Mouse (Mus musculus): Measurements from ENCODE around the gene Kcp. TPM values are rescaled to one million over a fixed set of nuclear protein-coding genes. Genes with fewer than 3 reads are reported as not detected.
A peak's percentile ranks its signal among the peaks of the same experiment; 100 is the strongest.

Gene Kcp
- polyA plus RNA-seq, 1 experiment from 2014 or later, result 25.8 TPM

DNA sequence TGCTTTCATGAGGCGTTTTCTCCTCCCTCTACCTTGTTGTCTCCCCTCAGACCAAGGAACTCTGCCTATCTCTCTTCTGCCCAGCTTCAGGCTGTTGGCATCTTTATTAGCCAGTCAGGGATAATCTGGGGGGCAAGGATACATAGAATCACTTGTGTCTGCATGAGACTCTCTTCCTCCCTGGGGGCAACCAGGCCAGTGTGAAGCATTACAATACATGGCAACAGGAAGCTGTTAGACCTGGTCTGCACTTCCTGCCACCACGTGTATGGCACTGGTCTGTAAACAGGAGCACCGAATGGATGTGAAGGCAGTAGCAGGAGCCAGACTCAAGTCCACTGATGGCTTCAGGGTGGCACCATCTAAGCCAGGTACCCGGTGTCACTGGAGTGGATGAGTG is 22.3 kb upstream of the Kcp start:
- no peak for ATAC-seq (ENCODE audit: insufficient number of reproducible peaks, low FRiP score, low TSS enrichment, low read depth)
- peaks cover 33% of the 10 kb centered on the region for H3K4me1 ChIP-seq
- peaks cover 52% of the 10 kb centered on the region for H3K27me3 ChIP-seq
- H3K27ac ChIP-seq, result no peak overlapping the region
- no peak overlapping the region for H3K4me3 ChIP-seq
- H3K36me3 ChIP-seq, result no peaks in the 10 kb centered on the region
- no peak overlapping the region for H3K9ac ChIP-seq
- no peak overlapping the region for H3K4me2 ChIP-seq
- H3K9me3 ChIP-seq, result no peaks in the 10 kb centered on the region
- WGBS, result 49% methylated on average over 4 of the region's 4 CpGs

DNA sequence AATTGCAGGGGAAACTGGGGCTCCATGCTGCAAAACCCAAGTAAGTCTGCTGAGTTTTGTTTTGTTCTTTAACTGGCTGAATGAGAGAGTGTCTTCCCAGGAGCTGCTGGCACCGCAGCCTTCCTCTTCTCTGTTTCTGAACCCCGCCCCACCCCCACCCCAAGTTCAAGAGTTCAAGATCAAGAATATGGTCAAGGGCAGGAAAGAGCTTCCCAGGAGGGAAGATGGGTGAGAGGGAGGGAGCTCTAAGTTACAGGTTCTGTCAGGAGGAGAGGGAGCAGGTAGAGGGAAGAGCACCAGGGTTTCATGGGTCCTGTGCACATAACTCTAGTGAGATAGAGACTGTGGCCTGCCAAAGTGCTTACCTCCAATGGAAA is 21.7 kb upstream of the Kcp start:
- H3K36me3 ChIP-seq, result no peaks in the 10 kb centered on the region
- no peak overlapping the region for H3K27ac ChIP-seq
- no peaks in the 10 kb centered on the region for H3K9me3 ChIP-seq
- no peak for ATAC-seq (ENCODE audit: insufficient number of reproducible peaks, low FRiP score, low TSS enrichment, low read depth)
- 25% methylated on average over 2 of the region's 2 CpGs for WGBS
- H3K9ac ChIP-seq, result no peak overlapping the region
- no peak overlapping the region for H3K4me3 ChIP-seq
- no peak overlapping the region for H3K4me2 ChIP-seq
- H3K27me3 ChIP-seq, result peaks cover 52% of the 10 kb centered on the region
- H3K4me1 ChIP-seq, result peaks cover 33% of the 10 kb centered on the region

DNA sequence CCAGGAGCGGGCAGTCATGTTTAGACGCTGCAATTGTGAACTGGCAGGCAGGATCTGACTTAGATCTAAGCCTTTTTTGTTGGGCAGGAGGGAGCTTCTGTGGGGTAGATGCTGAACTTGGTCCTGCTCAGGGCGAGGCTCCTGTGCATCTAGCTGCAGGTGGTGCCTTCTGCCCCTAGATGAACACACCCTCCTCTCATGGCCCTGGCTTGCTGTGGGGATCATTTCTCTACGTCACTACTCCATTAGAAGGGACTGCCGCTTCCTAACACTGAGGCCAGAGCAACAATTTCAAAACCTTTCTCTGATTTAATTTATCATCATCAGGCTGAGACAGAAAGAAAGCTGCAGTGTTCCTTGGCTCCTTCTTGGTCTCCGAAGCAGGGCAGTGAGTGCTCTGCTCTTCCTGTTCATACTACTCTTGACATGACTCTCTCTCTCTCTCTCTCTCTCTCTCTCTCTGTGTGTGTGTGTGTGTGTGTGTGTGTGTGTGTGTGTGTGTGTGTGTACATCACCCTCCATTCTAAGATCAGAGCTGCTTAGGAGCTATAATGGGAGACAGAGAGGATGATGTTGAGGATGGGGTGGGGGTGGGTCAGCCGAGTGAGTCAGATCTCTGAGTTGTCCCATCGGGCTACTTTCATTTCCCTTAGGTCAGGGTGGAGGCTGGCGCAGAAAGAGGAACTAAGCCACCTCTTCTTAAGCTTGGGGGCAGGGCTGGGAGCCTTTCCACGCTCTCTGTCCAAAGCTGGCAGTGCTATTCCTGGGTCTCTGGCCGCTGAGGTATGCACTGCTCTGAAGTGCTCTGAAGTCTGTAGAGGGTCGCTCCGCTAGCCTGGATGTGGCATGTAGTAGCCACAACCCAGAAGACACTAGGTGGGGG is 21.1 kb upstream of the Kcp start:
- no peak for ATAC-seq (ENCODE audit: insufficient number of reproducible peaks, low FRiP score, low TSS enrichment, low read depth)
- WGBS, result 26% methylated on average over 13 of the region's 13 CpGs
- H3K4me2 ChIP-seq, result no peak overlapping the region
- H3K27me3 ChIP-seq, result peaks cover 52% of the 10 kb centered on the region
- no peaks in the 10 kb centered on the region for H3K36me3 ChIP-seq
- no peaks in the 10 kb centered on the region for H3K9me3 ChIP-seq
- H3K27ac ChIP-seq, result no peak overlapping the region
- no peak overlapping the region for H3K9ac ChIP-seq
- H3K4me1 ChIP-seq, result peaks cover 33% of the 10 kb centered on the region
- H3K4me3 ChIP-seq, result 0 out of 2 replicates have a peak overlapping the region, but pooled peaks have one; percentile 50

DNA sequence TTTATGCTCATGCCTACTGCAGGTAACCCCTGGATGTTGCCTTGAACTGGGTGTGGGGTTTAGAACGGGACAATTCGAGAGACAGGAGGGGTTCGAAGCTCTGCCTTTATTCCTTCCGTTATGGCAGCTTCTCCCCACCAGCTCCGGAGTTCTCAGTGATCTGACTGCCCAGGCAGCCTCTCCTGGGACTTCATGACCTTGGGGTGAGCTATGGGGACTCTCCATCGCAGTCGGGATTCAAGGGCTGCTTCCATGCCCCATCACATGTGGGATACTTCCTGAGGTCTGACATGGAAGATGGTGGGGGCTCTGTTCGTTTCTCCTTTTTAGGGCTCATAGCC is 20.4 kb upstream of the Kcp start:
- Histone ChIP-seq H3K27ac (no peak overlapping the region), H3K4me3 (peak overlapping the region; percentile 50), H3K27me3 (peaks cover 52% of the 10 kb centered on the region), H3K9me3 (no peaks in the 10 kb centered on the region), H3K4me2 (no peak overlapping the region), H3K4me1 (peaks cover 33% of the 10 kb centered on the region), H3K9ac (no peak overlapping the region), H3K36me3 (no peaks in the 10 kb centered on the region)
- WGBS, result 12% methylated on average over 8 of the region's 8 CpGs
- ATAC-seq (ENCODE audit: insufficient number of reproducible peaks, low FRiP score, low TSS enrichment, low read depth), result no peak

DNA sequence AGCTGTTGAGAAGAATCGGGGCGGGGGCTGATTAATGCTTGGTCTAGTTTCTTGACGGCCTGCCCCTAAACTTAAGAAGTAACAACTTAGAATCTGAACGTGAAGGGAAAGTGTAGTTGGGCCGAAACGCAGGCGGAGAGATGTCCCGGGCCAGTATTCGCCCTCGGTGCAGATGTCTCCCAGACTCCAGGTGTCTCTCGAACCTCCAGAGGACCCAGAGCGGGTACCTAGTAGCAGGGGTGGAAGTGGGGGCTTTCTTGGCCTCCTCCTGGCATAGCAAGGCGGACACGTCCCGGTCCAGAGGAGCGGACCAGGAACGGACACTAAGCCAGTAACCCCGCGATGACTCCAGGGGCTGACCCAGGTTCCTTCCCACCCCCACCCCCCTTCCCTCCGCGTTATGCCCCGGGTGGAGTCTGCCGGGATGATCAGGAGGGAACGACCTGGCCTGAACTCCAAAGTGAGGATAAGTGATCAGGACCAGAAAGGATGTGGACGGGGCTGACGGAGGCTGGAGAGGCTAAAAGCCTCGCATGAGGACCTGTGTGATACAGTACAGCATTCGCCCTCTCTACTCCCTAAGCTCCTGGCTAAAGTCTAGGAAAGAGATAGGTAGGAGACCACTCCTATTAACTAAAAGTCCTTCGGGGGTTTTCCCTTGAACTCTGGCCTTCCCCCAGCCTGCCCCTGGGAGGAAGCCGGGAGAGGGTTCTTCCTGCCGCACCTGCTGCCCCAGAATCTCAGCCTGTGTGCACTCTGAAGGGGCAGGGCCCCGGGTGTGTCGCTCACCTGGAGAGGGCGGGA is 19.8 kb upstream of the Kcp start:
- Histone ChIP-seq H3K27ac (no peak overlapping the region), H3K4me3 (peak overlapping the region; percentile 50), H3K36me3 (no peaks in the 10 kb centered on the region), H3K4me1 (peaks cover 33% of the 10 kb centered on the region), H3K4me2 (peak overlapping the region; percentile 96), H3K9me3 (no peaks in the 10 kb centered on the region), H3K27me3 (peaks cover 52% of the 10 kb centered on the region), H3K9ac (peak overlapping the region; percentile 50; the same call in 1 of the 2 replicates)
- 4% methylated on average over 34 of the region's 34 CpGs for WGBS
- ATAC-seq (ENCODE audit: insufficient number of reproducible peaks, low FRiP score, low TSS enrichment, low read depth), result no peak

DNA sequence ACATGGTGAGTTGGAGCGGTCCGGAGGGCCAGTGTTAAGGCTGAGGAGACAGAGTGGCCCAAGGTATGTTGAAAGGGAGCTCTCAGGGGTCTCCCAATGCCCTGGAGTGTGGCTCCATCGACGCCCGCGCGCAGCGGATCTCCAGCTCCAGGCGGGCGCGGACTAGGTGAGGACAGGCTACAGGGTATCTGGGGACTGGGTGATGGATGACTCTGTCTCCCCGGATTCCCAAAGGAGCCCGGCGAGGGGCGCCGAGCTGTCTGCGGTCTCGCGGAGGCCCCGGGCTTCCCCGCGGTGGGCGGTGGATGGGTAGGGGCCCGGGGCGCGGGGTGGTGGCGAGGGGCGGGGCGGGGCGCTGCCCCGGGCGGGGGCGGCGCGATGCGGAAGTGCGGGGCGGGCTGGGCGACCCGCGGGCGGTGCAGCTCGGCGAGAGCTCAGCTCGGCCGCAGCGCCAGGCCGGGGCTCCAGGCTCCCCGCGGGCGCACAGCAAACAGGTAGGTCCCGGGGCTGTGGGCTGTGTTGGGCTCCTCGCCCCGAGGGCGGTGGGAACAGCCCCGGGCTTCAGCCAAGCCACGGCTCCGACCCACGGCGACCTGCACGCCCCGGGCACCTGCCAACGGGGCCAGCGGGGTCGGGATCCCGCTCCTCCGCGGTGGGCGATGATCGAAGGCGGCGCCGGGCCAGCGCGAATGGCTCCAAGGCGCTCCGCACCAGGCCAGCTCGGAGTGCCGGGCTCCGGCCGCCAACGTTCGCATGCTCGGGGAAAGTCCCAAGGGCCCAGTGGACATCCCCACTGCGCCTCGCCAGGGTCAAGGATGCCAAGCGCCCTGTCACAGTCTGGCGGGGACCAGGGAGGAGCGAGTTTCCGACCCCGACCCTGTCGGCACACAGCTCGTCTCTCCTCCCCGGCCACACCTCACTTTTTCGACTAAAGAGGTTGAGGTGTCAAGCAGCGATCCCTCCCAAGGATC is 18.8 kb upstream of the Kcp start, which contains the start of gene Irf5:
Irf5 (plus strand) TSS at position 345 of the 971 bp plus-strand sequence.
- Histone ChIP-seq H3K4me2 (peak within 1 kb of the TSS; percentile 96), H3K4me3 (peak within 1 kb of the TSS; percentile 50), H3K27me3 (peaks cover 52% of the 10 kb centered on the region), H3K36me3 (no peaks in the 10 kb centered on the region), H3K4me1 (peaks cover 33% of the 10 kb centered on the region), H3K27ac (no peak within 1 kb of the TSS), H3K9ac (peak within 1 kb of the TSS; percentile 50), H3K9me3 (no peaks in the 10 kb centered on the region)
- WGBS, result under 1% methylated on average over 85 of the region's 96 CpGs
- no peak; the same call in 1 of the 2 replicates for ATAC-seq (ENCODE audit: insufficient number of reproducible peaks, low FRiP score, low TSS enrichment, low read depth)

DNA sequence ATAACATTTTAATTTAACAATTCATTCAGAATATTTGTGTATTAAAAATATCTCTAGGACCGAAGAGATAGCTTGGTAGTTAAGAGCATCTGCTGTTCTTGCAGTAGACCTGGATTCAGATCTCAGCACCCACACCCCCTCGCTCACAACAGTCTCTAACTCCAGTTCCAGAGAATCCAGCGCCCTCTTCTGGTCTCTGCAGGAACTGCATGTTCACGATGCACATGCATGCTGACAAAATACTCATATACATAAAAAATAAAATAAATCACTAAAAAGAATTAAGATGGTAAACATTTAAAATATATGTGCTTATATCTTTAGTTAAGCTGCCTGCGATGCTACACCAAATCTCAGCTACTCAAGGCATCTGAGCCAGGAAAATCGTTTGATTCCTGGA is 17.5 kb upstream of the Kcp start:
- no peak overlapping the region for H3K27ac ChIP-seq
- ATAC-seq (ENCODE audit: insufficient number of reproducible peaks, low FRiP score, low TSS enrichment, low read depth), result no peak
- H3K4me1 ChIP-seq, result peaks cover 33% of the 10 kb centered on the region
- H3K4me3 ChIP-seq, result no peak overlapping the region
- no peaks in the 10 kb centered on the region for H3K9me3 ChIP-seq
- peaks cover 43% of the 10 kb centered on the region for H3K27me3 ChIP-seq
- no peaks in the 10 kb centered on the region for H3K36me3 ChIP-seq
- no peak overlapping the region for H3K9ac ChIP-seq
- no peak overlapping the region for H3K4me2 ChIP-seq
- WGBS, result 76% methylated on average over 6 of the region's 6 CpGs

DNA sequence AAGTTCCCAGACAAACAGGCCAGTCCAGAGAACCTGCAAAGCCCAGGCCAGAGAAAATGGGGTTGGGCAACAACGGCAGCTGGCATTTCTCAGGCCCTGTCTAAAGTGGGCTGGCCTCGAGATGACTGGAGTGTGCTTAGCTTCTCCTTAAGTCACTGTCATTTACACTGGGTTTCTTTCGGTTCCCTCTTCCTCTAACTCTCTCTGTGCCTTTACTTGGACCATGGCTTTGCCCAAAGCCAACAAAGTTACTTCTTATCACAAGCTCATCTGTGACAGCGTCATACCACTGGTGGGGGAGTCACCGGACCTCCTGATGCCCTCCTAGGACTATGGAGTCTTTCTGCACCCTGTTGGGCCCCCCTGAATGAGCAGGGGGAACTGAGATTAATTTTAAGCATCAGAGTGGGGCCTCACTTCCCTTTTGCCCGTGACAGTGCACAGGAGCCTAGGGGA is 16.3 kb upstream of the Kcp start:
- no peak overlapping the region for H3K4me2 ChIP-seq
- H3K9me3 ChIP-seq, result no peaks in the 10 kb centered on the region
- no peaks in the 10 kb centered on the region for H3K36me3 ChIP-seq
- no peak overlapping the region for H3K27ac ChIP-seq
- H3K4me3 ChIP-seq, result no peak overlapping the region
- H3K4me1 ChIP-seq, result peaks cover 29% of the 10 kb centered on the region
- 57% methylated on average over 6 of the region's 6 CpGs for WGBS
- no peak for ATAC-seq (ENCODE audit: insufficient number of reproducible peaks, low FRiP score, low TSS enrichment, low read depth)
- H3K9ac ChIP-seq, result no peak overlapping the region
- H3K27me3 ChIP-seq, result peaks cover 32% of the 10 kb centered on the region

DNA sequence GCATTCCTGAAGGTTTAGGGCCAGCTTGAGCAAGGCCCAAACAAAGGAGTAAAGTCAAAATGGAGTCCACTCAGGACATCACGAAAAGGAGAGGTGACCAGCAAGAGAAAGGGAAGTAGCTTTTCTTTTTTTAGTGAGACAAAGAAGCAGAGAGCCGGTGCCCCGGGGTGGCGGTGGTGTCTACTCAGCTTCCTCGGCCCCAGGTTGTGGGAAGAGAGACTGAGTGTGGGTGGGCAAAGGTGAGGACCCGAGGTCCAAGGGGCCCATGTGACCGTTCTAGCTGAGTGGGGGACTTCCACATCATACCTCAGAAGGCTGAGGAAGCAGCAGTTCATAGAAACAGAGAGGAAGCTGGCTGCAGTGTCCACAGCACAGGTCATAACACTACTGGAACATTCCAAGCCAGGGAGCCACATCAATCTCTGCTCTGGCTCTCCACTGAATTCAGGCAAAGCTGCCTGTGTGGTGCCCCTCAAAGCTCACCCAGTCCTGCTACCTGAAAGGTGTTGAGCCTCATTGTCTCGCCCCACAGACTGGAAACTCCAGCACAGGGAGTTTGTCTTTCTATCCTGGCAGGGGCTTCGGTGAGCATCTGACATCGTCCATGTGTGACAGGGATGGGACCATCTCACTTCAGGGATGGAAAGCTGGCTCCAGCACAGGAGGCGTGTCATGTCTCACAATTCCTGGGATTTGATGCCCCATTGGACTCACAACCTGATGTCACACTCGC is 15.7 kb upstream of the Kcp start:
- ATAC-seq (ENCODE audit: insufficient number of reproducible peaks, low FRiP score, low TSS enrichment, low read depth), result no peak
- peaks cover 26% of the 10 kb centered on the region for H3K4me1 ChIP-seq
- no peak overlapping the region for H3K27ac ChIP-seq
- peaks cover 26% of the 10 kb centered on the region for H3K27me3 ChIP-seq
- H3K9ac ChIP-seq, result no peak overlapping the region
- no peaks in the 10 kb centered on the region for H3K36me3 ChIP-seq
- WGBS, result 67% methylated on average over 12 of the region's 12 CpGs
- no peak overlapping the region for H3K4me3 ChIP-seq
- no peak overlapping the region for H3K4me2 ChIP-seq
- H3K9me3 ChIP-seq, result no peaks in the 10 kb centered on the region

DNA sequence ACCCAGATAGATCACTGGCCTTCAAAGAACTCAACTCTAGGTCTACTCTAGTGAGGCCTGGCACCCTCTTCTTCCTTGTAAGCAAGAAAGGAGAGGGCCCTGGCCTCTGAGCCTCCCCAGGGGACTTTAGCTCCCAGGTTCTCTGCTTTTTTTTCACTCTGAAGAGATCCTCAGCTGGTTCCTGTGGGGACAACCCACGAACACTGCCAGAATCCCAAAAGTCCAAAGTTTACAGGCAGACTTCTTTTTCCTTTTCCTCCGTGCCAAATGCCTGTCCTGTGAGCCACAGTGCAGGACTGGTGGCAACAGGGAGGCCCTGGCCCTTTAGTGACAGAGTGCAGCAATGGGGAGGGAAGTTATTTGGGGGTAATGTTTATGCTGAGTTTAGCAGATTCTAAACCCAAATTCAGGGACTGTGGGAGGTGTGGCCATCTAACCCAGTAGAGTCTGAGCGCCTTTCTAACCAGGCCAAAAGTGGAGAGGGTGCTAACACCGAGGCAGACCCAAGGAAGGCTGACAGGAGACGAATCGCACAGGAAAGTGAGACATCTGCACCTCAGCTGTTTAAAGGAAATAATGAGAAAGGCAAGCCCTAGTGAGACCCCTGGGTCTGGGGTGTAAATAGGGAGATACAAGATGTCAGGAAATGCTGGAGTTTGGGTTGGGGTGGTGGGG is 15.0 kb upstream of the Kcp start:
- Histone ChIP-seq H3K4me1 (peaks cover 19% of the 10 kb centered on the region), H3K9me3 (no peaks in the 10 kb centered on the region), H3K4me3 (no peak overlapping the region), H3K36me3 (no peaks in the 10 kb centered on the region), H3K4me2 (no peak overlapping the region), H3K27ac (no peak overlapping the region), H3K9ac (no peak overlapping the region), H3K27me3 (peaks cover 19% of the 10 kb centered on the region)
- no peak for ATAC-seq (ENCODE audit: insufficient number of reproducible peaks, low FRiP score, low TSS enrichment, low read depth)
- 55% methylated on average over 6 of the region's 6 CpGs for WGBS
